Comparison of ENCODE assay signal across 10 mouse cellular contexts in genomic region chr9:83687904-83688303, GRCm38 (mm10).
DNase-seq lines count a peak whose midpoint lies in the region; ATAC-seq and TF ChIP-seq lines count a peak whose summit lies in the region.
"Had no signal": no experiment of that assay in that cellular context is flagged by ENCODE, and none has a peak within 500 bp of the region (broad histone marks: within the 10 kb centered on the region; RNA-seq: fewer than 3 reads in every experiment).

No protein-coding gene starts in this region.

- DNase-seq in heart, embryonic 10.5 days (ENCODE audit: low spot score): no peak
- no peak for DNase-seq in heart, adult 8-10 months (ENCODE audit: low spot score)
- peak; percentile 21 for DNase-seq in liver, adult 2 months (ENCODE audit: extremely low read depth, low read depth, low spot score)
- DNase-seq in liver, embryonic 11.5 days (ENCODE audit: low spot score): no peak
- DNase-seq in limb, embryonic 10.5 days (ENCODE audit: low spot score): no peak
- DNase-seq in MN1 (ENCODE audit: low spot score): no peak
- DNase-seq: right cerebral cortex, postnatal 4 days had no signal

- 0 out of 2 replicates have a peak overlapping the region, but pooled peaks have one; percentile 16 for H3K27ac ChIP-seq in heart, embryonic 10.5 days
- H3K27ac ChIP-seq in liver, adult 2 months (replicated peaks; ENCODE audit: insufficient read depth, low read depth, low read length): no peak overlapping the region
- H3K27ac ChIP-seq in liver, embryonic 11.5 days (ENCODE audit: low read depth, low read length): no peak overlapping the region
- H3K27ac ChIP-seq in heart, embryonic 16.5 days (ENCODE audit: low read length): no peak overlapping the region
- H3K27ac ChIP-seq in limb, embryonic 10.5 days: peak overlapping the region; percentile 71
- H3K27ac ChIP-seq: limb, embryonic 12.5 days; stomach, embryonic 15.5 days had no signal

- H3K27me3 ChIP-seq in heart, embryonic 10.5 days (ENCODE audit: insufficient read depth, poor library complexity, severe bottlenecking): no peaks in the 10 kb centered on the region
- H3K27me3 ChIP-seq in liver, adult 2 months (ENCODE audit: control insufficient read depth, insufficient read depth, low read length): peaks cover 3% of the 10 kb centered on the region; the same call in 1 of the 2 replicates
- no peaks in the 10 kb centered on the region; the same call in 1 of the 2 replicates for H3K27me3 ChIP-seq in liver, embryonic 11.5 days (replicated peaks; ENCODE audit: control insufficient read depth, insufficient read depth, low read length)
- 0 out of 2 replicates have a peak, but pooled peaks cover 2% of the 10 kb centered on the region for H3K27me3 ChIP-seq in heart, embryonic 16.5 days (ENCODE audit: control insufficient read depth, insufficient read depth, low read length)
- no peaks in the 10 kb centered on the region for H3K27me3 ChIP-seq in limb, embryonic 10.5 days (ENCODE audit: low read depth, poor library complexity, severe bottlenecking)

- H3K4me3 ChIP-seq in heart, embryonic 10.5 days: no peak overlapping the region
- H3K4me3 ChIP-seq in liver, adult 2 months (ENCODE audit: insufficient read depth, low read depth, low read length): no peak overlapping the region
- no peak overlapping the region for H3K4me3 ChIP-seq in liver, embryonic 11.5 days (ENCODE audit: low read depth, low read length)
- H3K4me3 ChIP-seq in heart, embryonic 16.5 days (ENCODE audit: low read length): no peak overlapping the region
- no peak overlapping the region for H3K4me3 ChIP-seq in limb, embryonic 10.5 days
- H3K4me3 ChIP-seq: limb, embryonic 12.5 days; stomach, embryonic 15.5 days had no signal

- no peak overlapping the region for H3K9ac ChIP-seq in liver, adult 2 months (ENCODE audit: low read depth, low read length)
- no peak overlapping the region for H3K9ac ChIP-seq in liver, embryonic 11.5 days (ENCODE audit: low read depth, low read length)
- no peak overlapping the region for H3K9ac ChIP-seq in heart, embryonic 16.5 days (ENCODE audit: low read length)
- H3K9ac ChIP-seq: limb, embryonic 12.5 days; stomach, embryonic 15.5 days had no signal

- no peaks in the 10 kb centered on the region for H3K9me3 ChIP-seq in heart, embryonic 10.5 days
- H3K9me3 ChIP-seq in liver, embryonic 11.5 days (ENCODE audit: control insufficient read depth, low read length): no peaks in the 10 kb centered on the region
- no peaks in the 10 kb centered on the region for H3K9me3 ChIP-seq in heart, embryonic 16.5 days (replicated peaks; ENCODE audit: control insufficient read depth, low read length)
- no peaks in the 10 kb centered on the region for H3K9me3 ChIP-seq in limb, embryonic 10.5 days (replicated peaks)
- H3K9me3 ChIP-seq: limb, embryonic 12.5 days; stomach, embryonic 15.5 days had no signal

- H3K36me3 ChIP-seq in heart, embryonic 10.5 days: no peaks in the 10 kb centered on the region
- H3K36me3 ChIP-seq in liver, adult 2 months (ENCODE audit: control insufficient read depth, insufficient read depth, low read length): no peaks in the 10 kb centered on the region
- no peaks in the 10 kb centered on the region for H3K36me3 ChIP-seq in liver, embryonic 11.5 days (ENCODE audit: control insufficient read depth, insufficient read depth, low read length)
- H3K36me3 ChIP-seq in heart, embryonic 16.5 days (ENCODE audit: control insufficient read depth, insufficient read depth): no peaks in the 10 kb centered on the region
- H3K36me3 ChIP-seq in limb, embryonic 10.5 days: no peaks in the 10 kb centered on the region
- H3K36me3 ChIP-seq: limb, embryonic 12.5 days; stomach, embryonic 15.5 days had no signal

- no peaks in the 10 kb centered on the region for H3K79me2 ChIP-seq in liver, adult 2 months (ENCODE audit: control insufficient read depth, insufficient read depth, low read length)

- no peak overlapping the region for H3K4me2 ChIP-seq in liver, embryonic 11.5 days
- H3K4me2 ChIP-seq in heart, embryonic 16.5 days (ENCODE audit: low read depth, low read length): no peak overlapping the region
- H3K4me2 ChIP-seq: stomach, embryonic 15.5 days had no signal

- ATAC-seq in liver, embryonic 11.5 days (replicated peaks; ENCODE audit: low FRiP score): no peak
- ATAC-seq in heart, embryonic 16.5 days (replicated peaks; ENCODE audit: extremely low read depth, insufficient read depth, low FRiP score): peak; percentile 53; the same call in 1 of the 2 replicates

- no peak for TF ChIP-seq POLR2A in liver, adult 2 months (IDR thresholded peaks at IDR 0.05; ENCODE audit: extremely low read depth, insufficient read depth, low read length)

- peaks cover 4% of the 10 kb centered on the region; the same call in 1 of the 2 replicates for H3K4me1 ChIP-seq in heart, embryonic 10.5 days
- peaks cover 2% of the 10 kb centered on the region; the same call in 1 of the 2 replicates for H3K4me1 ChIP-seq in liver, adult 2 months (ENCODE audit: control insufficient read depth, insufficient read depth, low read length)
- H3K4me1 ChIP-seq in liver, embryonic 11.5 days (replicated peaks; ENCODE audit: control insufficient read depth, insufficient read depth, low read length): no peaks in the 10 kb centered on the region
- peaks cover 6% of the 10 kb centered on the region; the same call in 1 of the 2 replicates for H3K4me1 ChIP-seq in heart, embryonic 16.5 days (ENCODE audit: control insufficient read depth, insufficient read depth, low read length)
- H3K4me1 ChIP-seq in limb, embryonic 10.5 days: peaks cover 43% of the 10 kb centered on the region

- TF ChIP-seq CTCF in liver, adult 2 months (IDR thresholded peaks at IDR 0.05; ENCODE audit: low read depth, low read length): no peak

- WGBS in heart, embryonic 10.5 days: 46% methylated on average over 3 of the region's 3 CpGs
- WGBS in liver, adult 2 months: 57% methylated on average over 3 of the region's 3 CpGs
- WGBS in liver, embryonic 11.5 days: 63% methylated on average over 3 of the region's 3 CpGs
- WGBS in heart, embryonic 16.5 days: 44% methylated on average over 3 of the region's 3 CpGs
- 66% methylated on average over 3 of the region's 3 CpGs for WGBS in limb, embryonic 10.5 days

Comparison
In these comparisons a context has a peak if more than half of its experiments do, and no peak if none do; other contexts are left out.
1. H3K27ac ChIP-seq: peak in heart, embryonic 10.5 days (single experiment) and limb, embryonic 10.5 days (single experiment); none in liver, adult 2 months (single experiment), liver, embryonic 11.5 days (single experiment) and heart, embryonic 16.5 days (single experiment).